Mouse (Mus musculus) erythroid progenitor cell, adult 5-6 weeks (primary cell): ENCODE data around the gene Bmp6. TPM values are rescaled to one million over a fixed set of nuclear protein-coding genes. Genes with fewer than 3 reads are reported as not detected.

Source experiments
- ATAC-seq: replicated peaks from 2 replicates; pipeline ENCODE4 v1.8.0; 2016; ENCODE audit warnings: moderate number of reproducible peaks, mild to moderate bottlenecking, moderate TSS enrichment, inconsistent platforms; ENCODE audit not compliant: poor library complexity, low FRiP score, severe bottlenecking
- total RNA-seq, 2 experiments: library from RNA; stranded (forward) in 1 of 2; stranded (reverse) in 1 of 2; fragments of 150-400 nt in 1 of 2; fragments of 186-747, 209-891 nt in 1 of 2; gene quantifications; 2 replicates each; pipeline versions ENCODE4 v1.2.3 to v1.2.4; 2015 to 2017; ENCODE audit warnings: low replicate concordance in 2 of 2

Gene Bmp6
- total RNA-seq, 2 experiments from 2014 or later, result 1.3 TPM; not detected in 1

DNA sequence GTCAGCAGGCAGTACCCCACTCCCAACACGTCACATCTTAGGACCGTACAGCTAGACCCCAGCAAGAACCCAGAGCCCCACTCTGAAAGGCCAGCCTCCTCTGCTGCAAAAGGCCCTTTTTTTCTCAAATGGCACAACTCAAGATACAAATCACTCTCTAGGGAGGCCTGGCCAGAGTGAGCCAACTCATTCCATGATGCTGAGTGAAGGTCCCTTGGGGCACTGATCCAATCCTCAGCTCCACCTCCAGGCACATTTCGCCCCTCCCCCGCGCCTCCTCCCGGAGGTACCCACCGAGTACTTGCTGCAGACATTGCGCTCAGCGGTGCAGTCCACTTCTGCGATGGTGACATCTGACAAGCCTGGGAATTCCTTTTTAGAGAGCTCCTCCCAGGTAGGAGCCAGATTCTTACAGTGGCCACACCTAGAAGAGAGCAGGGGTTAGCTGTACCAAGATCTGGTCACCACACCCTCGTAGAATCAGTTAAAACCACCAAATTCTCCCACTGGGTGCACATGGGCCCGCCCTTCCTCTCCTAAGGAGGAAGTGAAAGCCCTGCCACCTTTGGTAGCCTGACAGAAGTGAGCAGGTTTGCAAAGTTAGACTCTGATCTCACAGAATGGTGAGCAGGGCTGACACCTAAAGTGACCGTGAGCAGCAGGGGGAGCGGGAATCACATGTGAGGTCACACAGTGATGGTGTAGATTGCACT, 158.4 kb downstream of the Bmp6 start:
- no peak for ATAC-seq

DNA sequence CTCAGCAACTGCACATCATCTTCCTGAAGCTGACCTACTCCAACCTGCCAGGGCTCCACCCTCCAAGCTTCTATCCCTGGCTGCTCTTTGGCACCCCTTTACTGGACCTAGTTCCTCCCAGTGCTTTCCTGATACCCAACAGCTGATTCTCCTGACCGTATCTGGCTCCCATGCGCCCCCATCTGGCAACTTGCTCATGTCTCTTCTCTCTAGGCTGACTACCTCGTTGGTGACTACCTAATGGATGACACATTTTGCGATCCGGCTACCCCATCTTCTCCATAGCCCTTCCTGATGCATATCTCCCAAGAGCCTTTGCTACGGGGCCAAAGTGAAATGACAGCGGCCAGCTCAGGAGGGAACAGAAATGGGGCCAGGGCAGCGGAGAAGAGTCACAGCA, 161.4 kb downstream of the Bmp6 start:
- no peak for ATAC-seq

GRCm38 (mm10) chr13:38506936-38507335, 162.0 kb downstream of the Bmp6 start:
- ATAC-seq, result no peak

DNA sequence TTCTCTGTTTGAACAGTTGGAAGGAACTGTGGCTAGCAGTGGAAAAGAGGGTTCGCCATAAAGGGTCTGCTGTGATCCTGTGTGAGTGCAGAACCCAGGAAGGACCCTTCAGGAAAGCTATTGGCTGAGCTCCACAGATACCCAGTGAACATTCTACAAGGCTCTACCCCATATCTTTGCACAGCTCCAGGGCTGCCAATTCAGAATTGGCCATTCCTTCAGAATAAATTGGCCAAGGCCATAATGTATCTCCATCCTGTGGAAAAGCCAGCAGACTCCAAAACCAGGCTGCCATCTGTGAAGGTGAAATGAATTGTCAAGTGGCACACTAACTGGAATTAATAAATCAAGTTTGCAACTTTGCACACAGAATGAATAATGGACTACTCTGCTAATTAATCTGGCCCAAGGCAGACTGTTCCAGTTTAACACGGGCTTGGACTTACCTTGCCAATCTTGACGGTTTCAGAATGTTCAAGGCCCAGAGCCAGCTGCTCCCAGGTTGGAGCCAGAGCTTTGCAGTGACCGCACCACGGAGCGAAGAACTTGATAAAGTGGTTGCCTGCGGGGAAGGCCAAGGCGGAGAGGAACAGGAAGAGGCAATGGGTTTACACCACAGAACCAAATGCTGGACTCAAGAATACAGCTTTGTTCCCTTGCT, 164.9 kb downstream of the Bmp6 start:
- no peak for ATAC-seq

DNA sequence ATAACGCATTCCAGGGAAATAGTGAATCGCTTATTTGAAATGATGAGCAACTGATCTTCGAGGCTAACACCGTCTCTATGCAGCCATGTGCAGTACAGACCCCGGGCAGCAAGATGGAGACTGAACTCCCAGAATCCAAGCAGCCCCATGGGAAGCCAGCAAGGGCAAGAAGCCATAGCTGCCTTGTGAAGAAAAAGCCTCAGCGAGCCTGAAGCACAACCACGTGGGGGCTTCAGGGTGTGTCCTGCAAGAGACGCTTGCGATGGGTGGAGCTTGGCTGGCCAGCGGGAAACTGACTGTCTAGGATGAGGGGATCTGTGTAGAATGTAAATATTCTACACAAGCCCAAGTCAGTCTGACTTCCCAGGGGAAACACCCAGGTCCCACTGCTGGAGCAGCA, 167.1 kb downstream of the Bmp6 start:
- ATAC-seq, result no peak

GRCm38 (mm10) chr13:38513921-38514320, 169.0 kb downstream of the Bmp6 start:
- ATAC-seq, result no peak

DNA sequence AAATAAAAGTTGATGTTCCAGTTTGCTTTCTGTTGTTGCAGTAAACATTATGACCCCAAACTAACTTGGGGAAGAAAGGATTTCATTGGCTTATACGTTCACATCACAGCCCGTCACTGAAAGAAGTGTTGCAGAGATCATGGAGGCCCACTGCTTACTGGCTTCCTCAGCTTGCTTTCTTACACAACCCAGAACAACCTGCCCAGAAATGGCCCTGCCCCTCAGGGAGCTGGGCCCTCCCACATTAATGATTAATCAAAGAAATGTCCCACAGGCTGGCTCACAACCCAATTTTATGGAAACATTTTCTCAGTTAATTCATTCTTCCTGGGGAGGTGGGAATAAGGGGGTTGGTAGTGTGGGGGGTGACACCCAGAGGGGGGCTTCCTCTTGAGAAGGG, 170.5 kb downstream of the Bmp6 start:
- no peak for ATAC-seq

DNA sequence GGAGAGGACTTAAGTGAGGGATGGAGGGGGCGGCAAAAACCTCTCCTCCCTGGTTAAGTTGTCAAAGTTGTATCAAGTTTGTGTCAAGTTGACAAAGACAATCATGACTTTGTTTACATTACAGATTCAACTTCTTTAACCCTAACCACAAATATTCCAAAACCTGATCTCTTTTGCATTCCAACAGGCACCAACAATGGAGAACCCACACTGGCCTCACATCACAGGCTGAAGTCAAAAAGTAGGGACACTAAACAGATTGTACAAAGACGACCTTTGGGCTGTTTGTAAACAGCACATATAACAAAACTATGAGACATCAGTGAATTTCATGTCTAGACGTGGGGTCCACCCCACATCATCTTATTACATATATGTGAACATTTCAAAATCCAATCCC, 170.9 kb downstream of the Bmp6 start:
- ATAC-seq, result no peak

- no peak for ATAC-seq
Observed at GRCm38 (mm10) chr13:38516582-38516981, 171.7 kb downstream of the Bmp6 start.

GRCm38 (mm10) chr13:38520299-38520698, 175.4 kb downstream of the Bmp6 start:
- no peak for ATAC-seq

DNA sequence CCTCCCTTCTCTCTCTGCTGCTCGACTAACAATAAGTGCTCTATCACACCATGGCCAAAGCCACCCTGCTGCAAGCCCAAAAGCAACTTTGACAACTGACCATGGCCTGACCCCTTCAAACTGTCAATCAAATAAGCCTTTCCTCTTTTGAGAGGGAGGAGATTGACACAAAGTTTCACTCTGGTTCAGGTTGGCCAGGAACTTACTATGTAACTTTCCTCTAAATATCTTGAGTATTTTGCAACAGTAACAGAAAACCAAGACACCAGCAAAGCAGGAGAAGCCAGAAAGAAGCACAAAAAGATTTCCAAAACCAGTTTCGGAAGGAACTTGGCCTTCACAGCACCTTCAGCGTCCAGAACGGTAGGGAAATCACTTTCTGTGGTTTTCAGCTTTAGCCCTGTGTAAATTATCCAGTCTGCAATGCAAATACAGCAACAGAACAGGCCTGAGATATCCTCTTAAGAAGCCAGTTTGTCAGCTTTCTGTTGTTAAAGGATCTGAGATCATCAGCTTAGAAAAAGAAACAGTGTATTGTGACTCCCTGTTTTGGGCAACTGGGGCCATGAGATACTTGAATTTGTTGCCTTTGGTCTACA, 177.2 kb downstream of the Bmp6 start:
- ATAC-seq, result no peak

DNA sequence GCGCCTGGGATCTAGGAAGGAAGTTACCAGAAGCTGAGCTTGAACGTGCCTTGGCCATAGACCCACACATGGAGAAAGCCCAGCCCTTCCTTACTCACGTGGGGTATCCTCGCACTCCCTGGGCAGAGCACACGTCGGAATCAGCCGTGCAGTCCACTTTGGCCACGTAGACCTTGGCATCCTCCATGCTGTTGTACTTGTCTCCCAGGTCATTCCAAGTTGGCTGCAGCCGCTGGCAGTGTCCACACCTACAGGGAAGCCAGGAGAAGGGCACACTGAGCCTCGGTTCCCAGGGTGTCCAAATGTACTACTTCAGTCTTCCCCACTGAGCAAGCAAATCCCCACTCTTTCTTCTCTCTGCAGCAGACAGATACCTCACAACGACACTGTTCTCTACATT, 178.3 kb downstream of the Bmp6 start:
- ATAC-seq, result no peak

DNA sequence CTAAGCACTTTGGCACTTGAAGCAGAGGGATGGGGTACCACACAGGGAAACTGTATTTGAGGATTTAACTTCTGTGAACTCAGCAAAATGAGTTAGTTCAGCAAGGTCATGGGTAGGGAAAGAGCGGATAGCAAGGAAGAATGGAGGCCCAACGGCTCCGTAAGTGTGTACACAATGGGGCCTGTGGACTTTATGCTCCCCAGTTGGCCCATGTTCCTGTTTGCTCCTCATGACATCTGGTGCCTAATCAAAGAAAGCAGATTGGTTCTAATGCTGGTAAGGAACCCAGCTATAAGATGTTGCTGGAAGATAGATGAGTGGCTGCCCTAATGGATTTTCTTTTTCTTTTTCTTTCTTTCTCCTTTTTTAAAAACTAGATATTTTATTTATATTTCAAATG, 180.4 kb downstream of the Bmp6 start:
- ATAC-seq, result no peak

DNA sequence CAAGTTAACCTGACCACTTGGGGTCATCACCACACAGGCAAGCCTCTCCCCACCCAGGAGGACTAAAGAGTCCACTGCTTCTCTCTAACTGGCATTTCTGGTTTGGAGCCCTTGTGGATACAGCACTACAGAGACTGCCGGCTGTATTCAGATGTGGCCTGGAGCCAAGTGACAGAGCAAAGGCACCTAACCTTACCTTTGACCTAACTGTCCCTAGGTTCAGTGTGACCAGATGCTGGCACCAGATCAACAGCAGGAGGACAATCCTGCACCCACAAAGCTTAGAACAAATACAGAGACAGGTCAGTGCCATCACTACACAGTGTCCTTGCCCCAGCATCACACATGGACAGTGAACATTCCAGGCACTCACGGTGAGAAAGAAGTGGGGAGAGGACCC, 181.2 kb downstream of the Bmp6 start:
- no peak for ATAC-seq

DNA sequence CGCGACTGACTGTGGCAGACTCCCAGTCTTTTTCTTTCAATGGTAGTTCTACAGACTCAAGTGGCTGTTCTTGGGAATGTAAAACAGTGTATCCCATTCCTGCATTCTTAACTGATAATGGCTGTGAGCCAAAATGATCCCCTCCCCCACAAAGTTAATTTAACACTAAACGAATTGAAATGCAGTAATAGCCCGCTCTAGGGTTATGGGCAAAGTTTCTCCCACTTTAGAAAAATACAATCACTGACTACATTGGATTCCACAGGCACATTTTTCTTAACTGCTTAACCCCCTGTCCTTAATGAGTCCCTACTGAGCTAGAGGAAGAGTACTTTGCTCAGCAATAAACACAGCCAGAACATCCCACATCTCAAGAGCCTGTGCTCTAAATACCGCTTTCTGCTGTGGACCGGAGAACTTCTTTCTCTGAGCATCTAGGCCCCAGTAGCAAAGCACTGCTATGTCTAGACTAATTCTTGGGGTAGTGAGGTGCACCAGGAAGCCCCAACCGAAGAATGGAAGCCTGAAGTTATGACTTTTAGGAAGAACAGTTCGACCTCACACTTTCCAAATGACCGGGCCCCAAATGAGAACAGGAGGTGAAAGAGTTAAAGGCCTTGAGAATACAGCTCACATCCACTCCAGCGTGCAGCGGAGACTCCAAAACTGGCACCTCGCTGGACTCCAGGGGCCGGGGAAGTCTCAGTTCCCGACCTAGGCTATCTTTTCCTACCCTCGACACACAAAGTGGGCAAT, 182.3 kb downstream of the Bmp6 start:
- ATAC-seq, result no peak

GRCm38 (mm10) chr13:38527797-38528650, 183.1 kb downstream of the Bmp6 start:
- ATAC-seq, result peak; percentile 91

DNA sequence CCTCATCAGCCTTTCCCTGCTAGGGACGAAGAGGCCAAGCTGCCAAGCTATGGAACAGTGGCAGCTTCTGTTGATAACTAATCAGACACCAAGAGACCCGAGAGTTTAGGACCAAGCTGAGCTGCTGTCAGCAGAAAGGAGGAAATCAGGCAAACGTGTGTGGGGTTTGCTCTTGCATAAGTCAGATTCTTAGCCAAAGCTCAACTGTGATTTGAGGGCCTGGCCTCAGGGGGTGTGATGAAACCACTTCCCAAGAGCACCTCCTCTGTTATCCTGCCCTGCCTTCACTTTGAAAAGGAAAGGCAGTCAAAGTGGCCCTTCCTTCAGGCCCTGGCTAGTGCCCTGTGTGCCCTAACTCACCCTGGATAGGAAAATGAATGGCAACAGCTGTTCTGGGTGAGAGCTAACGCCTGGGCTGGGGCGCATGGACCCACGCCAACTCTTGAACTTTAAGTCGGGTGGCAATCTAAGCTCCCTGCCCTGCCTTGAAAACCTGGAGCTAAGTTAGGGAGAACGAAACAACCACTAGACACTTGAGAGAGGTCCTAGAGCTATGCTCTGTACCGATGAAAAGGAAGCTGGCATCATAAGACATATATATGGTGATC, 183.9 kb downstream of the Bmp6 start, which contains the start of gene Txndc5:
TSS of gene Txndc5 (minus strand) at position 138 of the 608 bp plus-strand sequence.
- peak; percentile 15; the same call in 1 of the 2 replicates for ATAC-seq

DNA sequence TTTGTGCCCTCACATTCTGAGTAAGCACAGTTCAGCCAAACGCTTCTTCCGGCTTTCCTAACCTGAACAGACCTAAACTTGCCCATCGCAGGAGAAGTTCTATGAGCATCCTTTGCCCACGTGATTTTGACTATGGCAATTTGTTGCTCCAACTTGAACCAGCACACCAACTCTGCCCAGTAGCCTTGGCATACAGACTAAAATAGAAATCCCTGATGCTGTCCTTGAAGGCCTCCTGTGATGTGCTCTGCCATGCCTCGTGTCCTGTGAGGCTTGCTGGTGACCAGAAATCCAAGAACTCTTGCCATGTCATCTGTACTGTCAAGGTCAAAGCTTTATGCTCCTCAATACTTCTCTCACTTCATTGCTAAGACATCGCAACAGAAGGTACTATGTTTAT, 184.7 kb downstream of the Bmp6 start:
- ATAC-seq, result no peak

DNA sequence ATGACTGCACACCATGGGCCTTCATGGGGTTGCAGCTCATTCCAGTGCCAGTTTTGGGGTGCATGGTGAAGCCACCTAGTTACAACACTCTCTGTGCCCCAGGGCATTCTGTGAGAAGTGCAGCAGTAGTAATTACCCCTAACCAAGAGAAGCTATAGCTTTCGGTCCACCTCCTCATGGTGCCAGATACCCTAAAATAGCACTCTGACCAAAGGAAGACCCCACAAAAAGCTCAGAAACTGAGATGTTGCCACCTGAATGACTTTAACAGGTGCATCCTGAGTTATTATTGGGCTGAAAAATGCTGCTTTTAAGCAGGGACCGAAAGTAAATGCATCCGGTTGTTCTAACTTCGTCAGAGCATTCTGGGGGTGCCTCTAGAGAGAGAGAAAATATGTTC, 186.6 kb downstream of the Bmp6 start:
- no peak for ATAC-seq
